Mouse (Mus musculus) embryo, embryonic 9.5 days (tissue): ENCODE data around the gene Wrap53.
"Not testable (repeated sequence)": the region's sequence is repeated elsewhere in the genome, so short reads cannot be mapped to it uniquely, and the experiment has no call there.

Experiments
- DNase-seq: peaks from one replicate; pipeline ENCODE4 v3.0.0-alpha.2; 2017; ENCODE audit errors: extremely low spot score

The Wrap53 gene

DNA sequence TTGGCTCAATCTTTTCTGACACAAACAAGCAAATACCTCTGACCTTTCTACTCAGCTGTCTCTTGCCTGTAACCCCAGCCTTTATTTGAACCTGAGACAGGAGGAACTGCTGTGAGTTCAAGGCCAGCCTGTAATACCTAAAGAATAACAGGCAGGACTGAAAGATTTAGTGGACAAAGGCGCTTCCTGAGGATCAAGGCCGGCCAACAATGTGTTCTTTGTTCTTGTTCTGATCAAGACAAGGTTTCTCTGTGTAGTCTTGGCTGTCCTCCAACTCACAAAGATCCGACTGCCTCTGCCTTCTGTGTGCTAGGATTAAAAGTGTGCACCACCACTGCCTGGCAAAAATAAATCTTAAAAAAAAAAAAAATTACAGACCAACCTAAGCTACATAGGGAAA, 15.7 kb downstream of the Wrap53 start:
- DNase-seq: no peak

DNA sequence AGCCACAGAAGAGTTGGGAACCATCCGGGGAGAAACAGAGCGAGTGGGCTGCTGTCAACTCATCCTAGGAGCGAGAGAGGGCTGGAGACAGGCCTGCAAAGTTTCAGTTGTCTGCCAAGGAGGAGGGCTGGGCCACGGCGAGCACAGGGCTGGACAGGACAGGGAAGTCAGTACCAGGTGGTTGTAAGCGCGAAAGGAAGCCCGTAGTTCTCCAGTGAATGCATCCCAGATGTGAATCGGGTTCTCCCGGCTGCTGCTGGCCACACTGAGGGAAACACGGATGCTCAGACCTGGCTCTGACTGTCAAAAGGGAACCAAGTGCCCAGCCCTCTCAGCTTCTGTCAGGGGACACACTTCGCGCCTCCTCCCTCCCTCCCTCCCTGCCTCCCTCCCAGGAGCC, 16.7 kb downstream of the Wrap53 start:
- no peak for DNase-seq

DNA sequence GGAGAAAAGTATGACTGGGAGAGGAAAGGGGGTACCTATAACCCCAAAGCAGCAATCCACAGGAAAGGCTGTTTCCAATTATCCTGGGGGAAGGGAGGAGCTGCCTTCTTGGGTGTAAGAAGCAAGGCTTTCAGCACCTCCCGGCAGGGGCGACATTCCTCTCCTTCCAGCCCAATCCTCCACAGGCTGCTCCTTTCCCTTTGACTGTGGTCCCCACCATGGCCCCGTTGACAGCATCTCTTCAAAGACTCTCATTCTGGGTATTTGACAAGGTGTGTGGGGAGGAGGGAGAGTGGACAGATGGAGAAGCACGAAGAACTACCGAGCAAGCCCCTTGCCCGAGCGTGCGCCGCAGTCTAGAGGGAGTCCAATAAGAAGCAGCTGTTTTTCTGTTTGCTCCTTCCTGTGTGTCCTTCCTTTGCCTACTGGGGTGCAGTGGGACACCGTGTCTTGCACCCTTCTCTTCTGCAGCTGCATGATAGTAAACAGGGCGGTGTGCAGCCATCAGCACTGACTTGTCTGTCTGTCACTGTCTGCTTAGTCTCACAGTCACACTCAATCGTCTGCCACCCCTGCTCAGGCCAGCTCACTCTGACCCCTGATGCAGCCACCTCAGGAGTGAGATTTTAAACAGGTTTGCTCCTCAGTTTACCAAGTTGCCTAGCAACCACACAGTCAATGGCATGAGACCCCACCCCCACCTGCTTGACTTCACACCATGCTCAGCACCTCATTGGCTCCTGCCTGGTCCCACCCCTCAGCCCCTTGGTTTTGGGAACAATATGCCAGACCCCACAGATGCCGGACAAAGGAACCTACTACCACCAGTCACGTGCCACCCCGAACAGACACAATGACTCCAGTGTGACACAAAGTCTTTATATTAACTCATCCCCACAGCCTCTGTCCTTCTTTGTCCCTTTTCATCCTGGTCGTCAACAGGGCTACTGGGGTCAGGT, 18.9 kb downstream of the Wrap53 start:
- DNase-seq: peak; percentile 78

DNA sequence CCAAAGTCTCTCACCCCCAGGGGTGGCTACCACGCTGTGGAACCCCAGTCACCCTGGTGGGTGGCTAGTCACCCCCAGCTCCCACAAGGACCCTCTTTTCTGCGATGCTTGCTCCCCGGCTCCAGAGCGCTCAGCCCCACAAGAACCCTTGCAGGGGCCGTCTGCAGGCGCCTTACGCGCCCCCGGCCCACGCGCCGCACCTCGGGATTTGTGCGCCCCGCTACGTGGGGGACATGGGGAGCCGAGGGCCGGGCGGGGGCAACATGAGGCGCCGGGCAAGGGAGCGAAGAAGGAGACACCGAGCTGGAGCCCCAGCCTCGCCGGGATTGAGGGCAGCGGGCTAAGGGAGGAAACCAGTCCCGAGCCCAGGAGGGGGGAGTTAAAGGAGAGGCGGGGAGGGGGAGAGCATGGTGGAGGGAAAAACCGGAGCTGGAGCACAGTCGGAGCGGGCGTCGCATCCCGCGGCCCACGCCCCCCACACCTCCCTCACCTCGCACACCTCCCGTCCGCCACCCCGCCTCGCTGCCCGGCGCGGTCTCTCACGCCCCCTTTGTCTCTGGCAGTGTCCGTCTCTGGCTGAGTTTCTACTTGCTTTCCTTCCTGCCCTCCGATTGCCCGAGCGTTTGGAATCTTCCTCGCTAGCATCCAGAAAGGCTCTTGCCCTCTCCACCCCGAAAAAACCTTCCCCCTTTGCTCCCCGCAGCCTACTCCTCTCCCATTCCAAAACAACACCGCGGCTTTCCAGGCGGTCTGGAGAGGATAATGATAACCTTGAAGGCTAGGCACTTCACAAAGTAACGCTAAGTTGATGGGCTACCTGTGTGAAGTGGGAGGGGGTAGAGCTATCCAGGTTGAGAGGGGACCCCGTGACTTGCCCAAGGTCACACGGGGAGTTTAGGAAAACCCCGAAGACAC, 19.9 kb downstream of the Wrap53 start, which contains the start of gene Efnb3:
Gene Efnb3, minus strand, starts transcription at position 355 of the 915 bp plus-strand sequence.
- DNase-seq: peak; percentile 86

DNA sequence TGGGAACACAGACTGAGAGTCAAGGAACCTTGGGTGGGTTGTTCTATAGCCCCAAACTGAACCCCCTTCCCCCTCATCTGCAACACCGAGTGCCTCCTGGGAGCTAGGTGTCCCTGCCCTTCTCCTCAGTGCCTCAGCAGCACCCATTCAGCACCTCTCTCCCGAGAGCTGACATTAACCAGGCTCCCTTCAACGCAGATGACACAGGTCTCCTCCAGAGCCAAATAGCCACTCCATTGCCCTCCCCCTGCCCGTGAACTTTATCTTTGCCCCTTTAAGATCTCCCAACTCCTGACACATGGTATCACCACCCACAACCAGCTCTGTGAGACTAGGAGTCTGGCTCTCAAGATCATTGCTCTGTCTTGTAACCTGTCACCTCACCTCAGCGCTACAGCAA, 20.9 kb downstream of the Wrap53 start:
- DNase-seq: no peak

DNA sequence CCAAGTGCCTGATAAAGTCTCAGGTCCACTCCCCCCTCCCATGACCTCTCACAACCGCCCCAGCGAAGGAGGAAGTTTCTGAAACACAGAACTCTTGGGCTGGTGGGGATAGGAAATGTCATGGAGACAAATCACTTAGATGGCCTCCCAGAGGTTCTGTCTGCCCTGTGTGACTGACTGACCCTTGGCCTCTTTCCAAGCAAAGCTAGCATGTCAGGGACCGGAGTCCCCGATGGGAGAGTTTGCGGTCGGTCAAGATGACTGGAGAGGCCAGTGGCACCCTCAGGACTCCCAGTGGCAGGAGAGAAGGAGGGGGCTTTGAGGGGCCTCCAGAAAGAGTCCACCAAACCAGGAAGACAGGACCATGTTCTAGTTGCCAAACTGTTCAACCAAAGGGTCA, 21.3 kb downstream of the Wrap53 start:
- no peak for DNase-seq

DNA sequence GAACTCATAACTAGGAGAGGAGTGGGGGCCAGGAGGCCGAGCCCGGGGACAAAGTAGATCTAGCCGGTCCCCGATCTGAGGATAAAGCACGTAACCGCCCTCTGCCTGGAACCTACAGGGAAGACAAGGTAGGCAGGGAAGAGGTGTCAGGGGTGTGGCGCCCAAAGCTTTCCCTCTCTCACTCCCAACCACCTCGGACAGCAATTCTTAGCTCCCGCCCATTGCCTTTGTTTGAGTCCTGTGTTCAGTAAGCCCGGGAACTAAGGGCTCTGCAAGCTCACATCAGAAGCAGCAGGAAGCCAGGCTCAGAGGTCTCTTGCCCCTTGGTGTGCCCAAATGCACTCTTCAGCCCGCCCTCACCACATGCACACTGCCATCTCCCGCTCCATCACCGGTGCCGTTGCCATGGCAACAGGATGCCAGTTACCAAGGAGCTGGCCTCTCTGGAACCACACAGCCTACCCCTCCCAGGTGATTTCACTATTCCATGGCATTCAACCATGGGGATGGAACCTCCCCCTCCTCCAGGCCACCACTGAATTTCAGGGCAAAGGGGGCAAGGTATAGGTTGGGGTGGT, 22.6 kb downstream of the Wrap53 start:
- peak; percentile 52 for DNase-seq

DNA sequence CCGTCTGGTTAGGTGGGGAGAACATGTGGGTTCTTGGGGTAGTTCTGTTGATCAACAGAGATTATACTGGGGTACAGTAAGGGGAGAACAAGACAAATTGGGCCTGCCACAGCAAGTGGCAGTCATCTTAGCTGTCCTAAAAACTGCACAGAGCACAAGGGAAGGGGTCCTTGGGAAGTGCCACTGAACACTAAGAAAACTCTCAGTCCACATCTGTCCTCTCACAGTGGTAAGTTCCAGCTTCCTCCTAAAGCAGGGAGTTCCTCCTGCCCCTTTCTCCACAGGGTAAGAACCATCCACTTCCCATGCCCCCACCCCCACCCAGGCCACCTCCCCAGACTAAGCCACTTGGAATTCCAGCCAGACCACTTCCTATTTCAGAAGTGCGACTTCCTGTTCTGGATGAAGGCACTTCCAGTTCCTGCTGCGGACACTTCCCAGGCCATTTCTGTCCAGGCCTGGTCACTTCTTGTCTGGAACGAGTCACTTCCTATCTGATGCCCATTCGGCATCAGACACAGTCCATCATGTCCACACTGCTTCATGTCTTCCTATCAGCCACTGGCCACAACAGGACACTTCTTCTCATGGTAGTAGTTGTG, 25.4 kb downstream of the Wrap53 start:
- DNase-seq: no peak

DNA sequence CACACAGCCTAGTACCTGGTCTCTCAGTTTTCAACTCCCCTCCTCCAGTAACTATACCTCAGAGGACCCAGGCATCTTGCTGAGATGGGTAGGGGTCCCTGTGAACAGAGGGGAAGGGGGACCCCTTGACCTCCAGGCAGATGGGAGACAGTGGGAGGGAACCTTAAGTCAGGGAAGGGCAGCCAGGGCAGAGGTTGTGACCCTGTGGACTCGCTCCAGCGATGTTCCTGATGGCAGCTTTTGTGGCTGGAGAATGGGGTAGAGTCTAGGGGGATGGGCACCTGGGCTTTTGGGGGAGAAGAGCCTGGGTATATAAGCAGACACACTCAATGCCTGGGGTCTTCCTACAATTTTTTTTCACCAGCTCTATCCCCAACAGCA, 26.7 kb downstream of the Wrap53 start:
- DNase-seq: no peak

DNA sequence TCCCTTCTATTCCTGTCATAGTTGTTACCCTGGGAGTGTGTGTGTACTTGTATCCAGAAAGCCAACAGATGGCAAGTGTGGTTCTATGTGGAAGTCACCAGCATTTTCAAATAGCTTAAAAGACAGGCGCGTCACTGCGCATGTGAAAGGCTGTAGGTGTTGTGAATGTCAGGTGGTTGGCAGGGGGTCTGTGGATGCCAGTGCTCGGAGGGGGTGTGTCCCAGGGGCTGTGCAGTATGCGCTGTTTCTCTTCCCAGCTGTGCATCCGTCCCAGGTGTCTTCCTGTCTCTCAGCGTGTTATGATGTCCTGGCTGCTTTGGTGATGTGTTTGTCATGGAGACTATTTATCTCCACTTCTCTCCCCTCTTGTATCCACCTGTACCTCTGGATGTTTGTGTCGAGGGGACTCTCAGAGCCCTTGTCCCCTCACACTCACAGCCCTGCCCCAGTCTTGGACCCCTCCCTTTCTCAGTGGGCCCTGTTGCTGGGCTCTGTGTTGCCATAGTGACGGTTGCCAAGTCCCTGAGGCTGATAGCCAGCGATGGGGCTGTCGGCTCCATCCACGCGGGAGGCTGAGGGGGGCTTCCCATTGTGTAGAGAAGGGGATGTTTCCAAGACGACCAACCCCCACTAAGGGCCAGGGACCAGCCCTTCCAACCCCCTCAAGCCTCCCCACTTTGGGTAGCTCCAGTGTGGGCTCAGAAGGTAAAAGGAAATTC, 27.3 kb downstream of the Wrap53 start:
- peak; percentile 88 for DNase-seq

DNA sequence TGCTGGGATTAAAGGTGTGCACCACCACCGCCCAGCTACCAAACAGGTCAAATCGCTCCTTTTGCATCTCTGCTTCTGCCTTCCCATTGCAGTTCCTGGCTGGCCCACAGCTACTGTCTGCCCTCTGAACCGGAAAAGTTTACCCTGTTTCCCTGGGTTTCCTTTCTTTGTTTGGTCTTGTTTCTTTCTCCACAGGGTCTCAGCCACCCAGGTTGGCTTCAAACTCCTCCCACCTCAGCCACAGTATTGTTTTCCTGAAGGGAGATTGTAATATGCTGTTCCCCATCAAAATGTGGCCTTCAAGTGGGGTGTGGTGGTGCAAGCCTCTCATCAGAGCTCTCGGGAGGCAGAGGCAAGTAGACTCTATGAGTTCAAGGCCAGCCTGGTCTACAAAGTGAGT, 28.7 kb downstream of the Wrap53 start:
- DNase-seq: no peak

DNA sequence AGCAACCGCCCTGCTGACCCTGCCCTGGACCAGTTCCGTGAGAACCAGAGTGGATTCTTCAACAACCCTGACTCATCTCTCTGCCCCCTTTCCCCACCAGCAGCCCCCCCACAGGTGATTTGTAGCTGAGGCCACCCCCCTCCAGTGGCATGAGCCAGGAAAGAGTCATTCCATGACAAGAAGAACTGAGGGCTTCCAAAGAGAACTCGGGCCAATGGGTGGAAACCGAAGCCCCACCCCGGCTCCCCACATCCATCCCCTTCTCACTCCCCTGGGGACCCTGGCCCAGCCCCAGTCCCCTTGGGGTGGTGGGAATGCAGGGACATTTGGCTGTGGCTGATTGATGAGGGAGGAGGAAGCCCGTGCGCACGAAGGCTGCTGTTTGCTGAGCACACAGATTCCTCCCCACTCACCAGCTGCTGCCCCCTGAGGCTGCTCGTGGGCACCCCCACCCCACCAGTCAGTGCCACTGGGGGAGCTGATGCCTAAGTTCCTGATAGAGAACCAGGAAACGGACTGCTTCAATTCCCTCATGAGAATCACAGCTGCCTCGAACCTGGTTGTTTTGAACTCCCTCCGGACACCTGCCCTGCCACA, 30.9 kb downstream of the Wrap53 start, which contains the start of gene Dnah2:
Gene Dnah2, minus strand, starts transcription at position 51 of the 597 bp plus-strand sequence.
- DNase-seq: no peak

DNA sequence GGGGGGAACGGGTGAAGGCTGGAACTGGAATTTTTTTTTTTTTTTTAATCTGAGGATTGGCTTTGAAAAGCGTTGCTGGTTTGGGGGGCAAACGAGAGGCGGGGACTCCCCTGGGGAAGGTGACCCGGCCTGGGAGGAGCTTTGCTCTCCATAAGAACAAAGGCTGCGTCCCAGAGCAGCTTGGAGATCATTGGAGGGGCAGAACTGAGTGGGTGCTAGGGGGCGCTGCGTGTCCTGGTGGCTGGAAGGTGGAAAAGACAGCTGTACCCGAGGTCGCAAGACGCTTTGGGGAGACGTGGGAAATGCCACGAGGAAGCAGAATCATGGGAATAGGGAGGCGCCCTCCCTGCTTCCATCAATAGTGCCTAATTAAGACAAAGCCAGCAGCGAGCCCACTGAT, 33.0 kb downstream of the Wrap53 start:
- DNase-seq: no peak

DNA sequence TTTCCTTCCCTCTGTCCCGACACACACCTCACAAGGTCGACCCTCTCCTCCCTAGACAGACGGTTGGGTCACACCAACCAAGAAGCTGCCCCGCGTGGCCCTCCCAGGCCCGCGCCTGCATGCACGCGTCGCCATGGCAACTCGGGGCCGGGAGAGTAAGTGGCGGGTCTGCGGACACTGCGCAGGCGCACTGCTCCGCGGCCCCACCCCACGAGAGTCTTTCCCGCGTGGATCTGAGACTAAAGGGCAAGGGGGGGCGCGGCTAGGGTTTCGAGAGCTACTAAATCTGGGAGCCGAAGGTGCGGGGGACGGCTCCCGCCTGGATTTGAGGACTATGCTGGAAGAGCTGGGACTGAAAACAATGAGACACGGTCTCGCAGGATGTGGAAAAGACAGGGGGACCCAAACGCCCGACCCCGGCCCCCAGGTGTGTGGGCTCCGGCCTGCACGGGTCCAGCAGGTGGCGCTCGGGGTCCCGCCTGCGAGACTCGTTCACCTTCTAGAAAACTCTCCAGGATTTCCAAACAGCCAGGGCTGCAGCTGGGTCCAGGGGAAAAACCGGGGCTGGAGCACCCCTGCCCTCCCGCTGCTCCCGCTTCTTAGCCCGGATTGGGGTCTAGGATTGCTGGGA, 33.5 kb downstream of the Wrap53 start:
- peak; percentile 84 for DNase-seq

DNA sequence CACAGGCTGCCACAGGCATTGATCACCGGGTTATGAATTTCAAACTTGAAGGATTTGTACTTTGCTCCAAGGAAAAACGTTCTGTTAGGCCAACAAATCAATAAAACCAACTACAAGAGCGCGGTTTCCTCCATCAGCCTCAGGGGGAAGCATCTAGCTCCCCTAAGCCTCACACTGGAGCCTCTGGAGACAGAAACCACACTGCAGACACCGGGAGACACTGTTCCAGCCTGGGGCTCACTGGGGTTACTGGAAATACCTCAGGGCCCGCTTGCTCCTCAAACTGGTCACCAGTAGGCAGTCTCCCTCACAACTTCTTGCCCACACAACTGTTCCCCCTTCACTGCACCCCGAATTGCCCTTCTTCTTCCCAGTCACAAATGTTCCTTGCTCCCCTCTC, 34.1 kb downstream of the Wrap53 start:
- DNase-seq: no peak

DNA sequence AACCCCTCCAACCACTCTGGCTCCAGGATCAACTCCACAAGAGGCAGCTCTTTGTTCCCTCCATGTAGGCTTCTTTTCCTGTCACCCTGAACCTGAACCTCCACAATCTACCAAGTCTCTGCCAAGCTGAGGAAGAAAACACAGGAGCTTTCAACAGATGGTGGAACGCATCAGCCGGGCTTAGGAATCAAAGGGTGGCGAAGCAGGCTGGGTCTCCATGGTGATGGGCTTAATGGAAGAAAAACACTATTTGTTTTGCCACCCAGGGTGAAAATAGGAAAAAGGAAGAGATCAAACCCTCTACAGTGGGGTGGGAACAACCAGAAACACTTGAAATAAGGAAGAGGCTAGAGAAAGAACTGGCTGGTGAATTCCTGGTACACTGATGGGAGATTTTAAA, 36.5 kb downstream of the Wrap53 start:
- DNase-seq: peak; percentile 37

DNA sequence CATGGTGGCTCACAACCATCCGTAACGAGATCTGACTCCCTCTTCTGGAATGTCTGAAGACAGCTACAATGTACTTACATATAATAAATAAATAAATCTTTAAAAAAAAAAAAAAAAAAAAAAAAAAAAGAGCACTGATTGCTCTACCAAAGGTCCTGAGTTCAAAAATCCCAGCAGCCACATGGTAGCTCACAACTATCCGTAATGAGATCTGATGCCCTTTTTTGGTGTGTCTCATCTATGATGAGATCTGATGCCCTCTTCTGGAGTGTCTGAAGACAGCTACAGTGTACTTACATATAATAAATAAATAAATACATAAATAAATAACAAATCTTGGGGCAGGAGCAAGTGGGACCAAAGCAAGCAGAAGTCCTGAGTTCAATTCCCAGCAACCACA, 38.3 kb downstream of the Wrap53 start:
- not testable (repeated sequence) for DNase-seq

DNA sequence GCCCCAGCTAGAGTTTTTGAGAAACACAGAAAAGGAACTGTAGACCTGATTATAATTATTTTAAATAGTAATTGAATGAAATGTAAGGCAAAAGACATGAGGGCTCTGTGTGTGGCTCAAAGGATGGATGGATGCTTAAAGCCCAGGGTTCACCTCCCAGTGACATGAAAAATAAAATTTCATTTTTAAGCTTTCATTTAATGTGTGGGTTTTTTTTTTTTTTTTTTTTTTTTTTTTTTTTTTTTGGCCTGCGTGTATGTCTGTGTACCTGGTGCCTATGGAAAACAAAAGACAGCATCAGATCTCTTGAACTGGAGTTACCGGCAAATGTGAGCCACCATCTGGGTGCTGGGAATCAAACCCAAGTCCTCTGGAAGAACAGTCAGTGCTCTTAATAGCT, 39.4 kb downstream of the Wrap53 start:
- DNase-seq: no peak

DNA sequence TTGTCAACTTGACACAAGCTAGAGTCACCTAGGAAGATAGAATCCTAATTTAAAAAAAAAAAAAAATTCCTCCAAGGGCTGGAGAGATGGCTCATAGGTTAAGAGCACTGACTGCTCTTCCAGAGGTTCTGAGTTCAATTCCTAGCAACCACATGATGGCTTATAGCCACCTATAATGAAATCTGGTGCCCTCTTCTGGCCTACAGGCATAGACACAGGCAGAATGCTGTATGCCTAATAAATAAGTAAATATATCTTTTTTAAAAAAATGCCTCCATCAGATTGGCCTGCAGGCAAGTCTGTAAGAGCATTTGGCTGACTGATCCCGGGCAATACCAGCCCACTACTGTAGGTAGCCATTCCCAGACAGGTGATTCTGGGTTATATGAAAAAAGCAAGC, 45.1 kb downstream of the Wrap53 start:
- no peak for DNase-seq

DNA sequence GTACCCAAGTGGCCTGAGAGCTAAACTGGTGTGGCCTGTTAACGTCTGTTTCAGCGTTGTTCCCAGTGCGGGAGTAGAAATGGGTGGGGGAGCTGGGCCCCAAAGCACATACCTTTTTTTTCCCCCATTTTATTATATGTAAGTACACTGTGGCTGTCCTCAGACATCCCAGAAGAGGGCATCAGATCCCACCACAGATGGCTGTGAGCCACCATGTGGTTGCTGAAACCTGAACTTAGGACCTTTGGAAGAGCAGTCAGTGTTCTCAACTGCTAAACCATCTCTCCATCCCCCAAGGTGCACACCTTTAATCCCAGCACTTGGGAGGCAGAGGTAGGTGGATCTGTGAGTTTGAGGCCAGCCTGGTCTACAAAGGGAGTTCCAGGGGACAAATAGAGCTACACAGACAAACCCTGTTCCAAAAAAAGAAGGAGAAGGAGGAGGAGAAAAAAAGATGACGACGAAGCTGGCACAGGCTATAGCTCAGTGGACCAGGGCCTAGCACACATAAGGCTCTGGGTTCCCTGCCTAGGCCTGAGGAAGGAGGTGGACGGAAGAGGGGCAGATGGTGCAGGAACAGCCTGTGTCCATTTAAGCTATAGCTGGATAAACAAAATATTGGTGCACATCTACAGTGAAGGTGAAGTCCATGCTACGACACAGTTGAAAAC, 47.4 kb downstream of the Wrap53 start:
- no peak for DNase-seq
